Mouse (Mus musculus) cerebellum, postnatal 10 days (tissue): ENCODE data around the gene Ndufb5.
A peak's percentile ranks its signal among the peaks of the same experiment; 100 is the strongest.
"Not testable (repeated sequence)": the region's sequence is repeated elsewhere in the genome, so short reads cannot be mapped to it uniquely, and the experiment has no call there.

ENCODE experiments used
- DNase-seq, 2 experiments: peaks; one replicate each; pipeline ENCODE4 v3.0.0; 2021; ENCODE audit warnings: mixed read lengths in 2 of 2

Ndufb5 gene

DNA sequence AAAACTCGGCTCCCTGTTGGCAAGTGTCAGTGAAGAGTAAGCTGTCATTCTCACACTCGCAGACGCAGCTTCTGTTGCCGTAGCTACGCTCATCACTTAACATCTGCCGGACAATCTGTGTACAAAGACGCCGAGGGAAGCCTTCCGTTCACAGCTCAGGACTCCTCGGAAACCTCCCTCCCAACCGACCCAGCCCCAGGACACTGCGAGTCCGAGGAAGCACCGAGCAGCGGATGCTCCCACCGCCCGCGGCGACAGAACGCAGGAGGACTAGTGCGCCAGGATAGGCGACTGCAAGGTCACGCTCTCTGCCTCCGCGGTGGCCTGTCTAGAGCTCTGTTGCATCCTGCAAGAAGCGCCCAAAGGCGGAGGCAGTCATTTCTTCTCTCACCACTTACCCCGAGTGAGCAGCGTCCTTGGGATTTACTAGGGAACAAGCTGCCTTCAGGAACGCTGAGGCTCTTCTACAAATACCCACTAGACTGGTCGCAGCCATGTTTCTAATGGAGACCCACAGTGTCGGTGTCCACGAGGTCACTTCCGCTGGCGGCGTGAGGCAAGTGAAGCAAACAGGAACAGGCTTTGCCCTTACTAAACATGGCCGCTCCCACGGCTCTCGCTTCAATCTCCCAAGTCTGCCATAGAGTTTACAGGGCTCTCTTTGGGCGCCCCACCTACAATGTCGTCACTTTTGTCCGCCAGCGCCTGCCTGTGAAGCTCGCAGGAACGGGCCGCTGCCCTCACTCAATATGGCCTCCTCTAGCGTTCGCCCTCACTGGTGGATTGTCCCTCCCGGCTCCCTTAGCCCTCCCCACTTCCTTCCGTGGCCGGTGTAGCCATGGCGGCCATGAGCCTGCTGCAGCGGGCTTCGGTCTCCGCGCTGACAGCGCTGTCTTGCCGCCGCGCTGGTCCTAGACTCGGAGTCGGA, at the start of gene Ndufb5:
Gene Ndufb5, plus strand, starts transcription at position 747 of the 928 bp plus-strand sequence.
- DNase-seq: peak; percentile 96 to 98

GRCm38 (mm10) chr3:32687156-32687555, 49.6 kb upstream of the Ndufb5 start:
- no peak for DNase-seq

- DNase-seq: no peak
Observed at GRCm38 (mm10) chr3:32689567-32689999, 47.2 kb upstream of the Ndufb5 start.

DNA sequence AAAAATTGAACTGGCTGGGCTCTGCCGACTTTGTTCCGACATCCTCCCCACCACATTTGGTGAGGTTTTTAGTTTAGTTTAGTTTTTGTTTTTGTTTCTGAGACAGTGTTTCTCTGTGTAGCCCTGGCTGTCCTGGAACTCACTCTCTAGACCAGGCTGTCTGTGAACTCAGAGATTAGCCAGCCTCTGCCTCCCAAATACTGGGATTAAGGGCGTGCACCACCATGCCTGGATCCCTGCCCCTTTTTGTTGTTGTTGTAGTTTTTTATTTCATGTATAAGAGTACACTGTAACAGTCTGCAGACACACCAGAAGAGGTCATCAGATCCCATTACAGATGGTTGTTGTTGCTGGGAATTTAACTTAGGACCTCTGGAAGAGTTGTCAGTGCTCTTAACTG, 46.8 kb upstream of the Ndufb5 start:
- no peak for DNase-seq

DNA sequence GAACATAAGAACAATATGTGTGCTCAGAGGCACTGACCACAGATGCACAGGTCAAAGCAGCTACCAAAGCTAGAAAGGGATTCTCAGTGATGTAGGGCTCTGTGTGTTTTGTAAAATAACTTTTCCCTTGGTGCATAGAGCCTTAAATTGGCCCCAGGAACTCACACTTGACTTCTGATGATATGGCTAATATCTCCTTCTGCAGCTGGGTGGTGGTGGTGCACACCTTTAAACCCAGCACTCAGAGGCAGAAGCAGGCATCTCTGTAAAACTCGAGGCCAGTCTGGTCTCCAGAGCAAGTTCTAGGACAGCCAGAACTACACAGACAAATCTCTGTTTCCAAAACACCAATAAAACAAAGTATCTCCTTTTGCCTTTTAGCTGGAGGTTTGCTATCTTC, 45.9 kb upstream of the Ndufb5 start:
- no peak for DNase-seq

DNA sequence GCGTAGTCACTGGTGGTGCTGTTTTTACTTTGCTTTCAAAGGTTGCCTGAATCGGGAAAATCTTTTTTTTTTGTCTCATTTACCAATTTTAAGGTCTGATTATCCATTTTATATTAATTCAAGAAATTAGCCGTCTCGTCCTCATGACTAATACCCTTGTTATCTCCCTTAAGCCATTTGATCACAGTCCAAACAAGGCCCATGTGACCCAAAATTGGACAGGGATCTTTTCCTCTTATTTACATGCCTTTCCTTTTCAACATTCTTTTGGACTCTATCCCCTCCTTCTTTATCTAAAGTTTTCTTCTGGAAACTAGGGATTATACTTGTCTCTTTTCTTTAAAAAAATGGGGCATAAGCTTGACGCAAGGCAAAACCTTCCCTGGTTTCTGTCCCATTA, 44.9 kb upstream of the Ndufb5 start:
- no peak for DNase-seq

GRCm38 (mm10) chr3:32694211-32694610, 42.6 kb upstream of the Ndufb5 start:
- no peak for DNase-seq

- no peak for DNase-seq
Observed at GRCm38 (mm10) chr3:32694737-32695582, 41.8 kb upstream of the Ndufb5 start.

GRCm38 (mm10) chr3:32695583-32695980, 41.2 kb upstream of the Ndufb5 start:
- DNase-seq: no peak

DNA sequence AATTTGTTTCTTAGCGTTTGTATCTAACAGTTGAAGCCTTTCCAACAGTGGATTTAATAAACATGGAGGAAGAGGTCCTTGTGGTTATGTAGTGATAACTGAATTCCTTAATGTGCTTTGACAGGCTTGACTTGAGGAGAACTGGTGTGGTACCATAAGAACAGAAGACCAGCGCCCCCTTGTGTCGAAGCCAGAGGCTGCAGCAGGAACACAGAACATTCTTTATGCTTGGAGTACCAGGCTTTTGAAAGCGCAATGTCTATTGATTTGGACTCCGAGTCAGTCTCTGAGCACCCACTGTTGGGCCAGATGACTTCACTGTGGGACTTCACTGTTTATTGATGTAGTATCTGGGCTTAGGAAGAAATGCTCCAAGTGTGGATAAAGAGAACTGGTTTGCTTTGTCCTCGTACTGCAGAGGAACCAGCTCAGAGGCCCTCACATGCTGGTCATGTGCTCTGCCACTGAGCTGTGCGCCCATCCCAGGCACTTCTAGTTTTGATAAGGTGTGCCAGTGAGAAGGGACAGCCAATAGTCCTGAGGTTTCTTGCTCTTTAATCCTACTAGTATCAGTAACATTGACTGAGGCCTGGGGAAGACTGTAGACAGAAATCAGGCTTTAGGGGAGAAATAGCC, 38.4 kb upstream of the Ndufb5 start:
- peak; percentile 94 to 95 for DNase-seq

- not testable (repeated sequence) for DNase-seq
Observed at GRCm38 (mm10) chr3:32704021-32704420, 32.8 kb upstream of the Ndufb5 start.

GRCm38 (mm10) chr3:32704632-32705031, 32.2 kb upstream of the Ndufb5 start:
- not testable (repeated sequence) for DNase-seq

DNA sequence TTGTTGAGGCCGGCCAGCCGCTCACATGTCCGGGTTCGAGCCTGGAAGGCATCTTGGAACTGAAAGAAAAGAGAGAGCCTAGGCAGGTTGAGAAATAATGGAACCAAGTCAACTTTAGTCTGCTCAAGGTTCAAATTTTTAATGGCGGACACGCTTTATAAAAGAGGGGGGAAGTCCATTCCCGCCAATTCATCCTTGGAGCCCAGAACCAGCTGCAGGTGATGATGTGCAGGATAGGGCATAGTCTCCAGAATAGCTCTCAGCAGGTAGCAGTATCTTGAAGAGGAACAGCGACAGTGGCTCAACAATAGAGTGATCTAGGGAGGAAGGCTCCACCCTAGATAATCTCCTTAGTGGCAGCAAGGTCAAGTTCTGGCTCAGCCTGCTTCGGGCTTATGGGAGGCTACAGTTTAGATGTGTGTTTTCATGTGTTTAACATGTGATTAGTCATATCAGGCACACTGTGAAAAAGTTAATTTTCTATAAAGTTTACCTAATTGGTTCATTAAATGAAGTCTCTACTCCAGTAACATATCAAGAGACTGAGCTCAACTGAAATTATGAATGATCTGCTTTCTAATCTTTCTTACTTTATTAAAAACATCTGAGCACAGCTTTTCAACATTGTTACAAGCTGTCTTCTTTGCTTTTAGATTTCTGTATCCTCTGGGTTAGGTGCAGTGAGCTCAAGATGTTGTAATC, 31.0 kb upstream of the Ndufb5 start, which contains the start of gene Actl6a:
Gene Actl6a, plus strand, starts transcription at position 652 of the 702 bp plus-strand sequence.
- DNase-seq: not testable (repeated sequence)

DNA sequence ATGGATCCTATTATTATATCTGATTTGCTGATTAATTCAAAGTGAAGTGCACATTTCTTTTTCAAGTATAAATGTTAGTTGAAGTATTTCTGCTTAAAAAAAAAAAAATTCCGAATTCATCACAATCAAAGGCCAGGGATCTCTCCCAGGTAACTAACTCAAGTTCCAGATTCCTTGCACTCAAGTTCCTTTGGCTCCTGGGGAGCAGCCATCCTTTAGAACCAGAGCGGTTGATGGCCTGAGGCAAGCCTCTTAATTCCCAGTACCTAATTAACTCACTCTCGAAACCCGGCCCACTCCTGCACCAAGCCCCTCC, 28.8 kb upstream of the Ndufb5 start:
- DNase-seq: no peak

- peak; percentile 100 for DNase-seq
Observed at GRCm38 (mm10) chr3:32708368-32709231, 28.2 kb upstream of the Ndufb5 start.

GRCm38 (mm10) chr3:32709388-32709787, 27.4 kb upstream of the Ndufb5 start:
- no peak for DNase-seq

GRCm38 (mm10) chr3:32713711-32714110, 23.1 kb upstream of the Ndufb5 start:
- no peak for DNase-seq

DNA sequence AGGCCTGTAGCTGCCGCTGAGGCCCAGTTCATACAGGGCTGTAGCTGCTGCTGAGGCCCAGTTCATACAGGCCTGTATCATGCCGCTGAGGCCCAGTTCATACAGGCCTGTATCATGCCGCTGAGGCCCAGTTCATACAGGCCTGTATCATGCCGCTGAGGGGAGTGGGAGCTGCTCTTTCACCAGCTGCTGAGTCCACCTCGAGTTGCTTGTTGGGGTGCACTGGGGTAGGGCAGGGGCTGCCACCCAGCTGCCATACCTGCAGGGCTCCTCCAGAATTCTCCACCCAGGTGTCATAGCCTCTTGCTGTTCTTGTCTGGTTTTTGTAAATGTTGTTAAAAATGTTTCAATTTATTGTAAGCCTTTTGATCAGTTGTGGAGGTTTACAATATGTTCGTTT, 19.4 kb upstream of the Ndufb5 start:
- not testable (repeated sequence) for DNase-seq

DNA sequence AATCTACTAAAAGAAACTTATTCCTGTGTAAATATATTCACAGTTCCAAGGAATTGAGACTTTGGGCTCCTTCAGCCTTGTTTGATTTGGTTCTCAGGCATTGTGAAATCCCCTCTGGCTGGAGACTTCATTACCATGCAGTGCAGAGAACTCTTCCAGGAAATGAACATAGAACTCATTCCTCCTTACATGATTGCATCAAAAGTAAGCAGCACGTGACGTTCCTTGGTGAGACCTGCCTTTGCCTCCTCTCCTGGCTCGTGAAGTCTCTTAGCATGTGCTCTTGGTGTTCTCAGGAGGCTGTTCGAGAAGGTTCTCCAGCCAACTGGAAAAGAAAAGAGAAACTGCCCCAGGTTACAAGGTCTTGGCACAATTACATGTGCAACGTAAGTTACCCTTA, 18.5 kb upstream of the Ndufb5 start:
- no peak for DNase-seq

GRCm38 (mm10) chr3:32724191-32724590, 12.6 kb upstream of the Ndufb5 start:
- DNase-seq: no peak

- DNase-seq: no peak
Observed at GRCm38 (mm10) chr3:32725951-32726350, 10.8 kb upstream of the Ndufb5 start.
